Mouse (Mus musculus) MEL (cell line): ENCODE data around the gene Rab37. TPM values are rescaled to one million over a fixed set of nuclear protein-coding genes. Genes with fewer than 3 reads are reported as not detected.

Experiments
- DNase-seq: peaks from one replicate; pipeline ENCODE4 v3.0.0; 2011; ENCODE audit warnings: low read depth, low spot score
- H3K27ac ChIP-seq: 2 replicates; pipeline ENCODE4 v1.5.1; 2012; ENCODE audit warnings: low read depth, mild to moderate bottlenecking, control low read depth, low read length, moderate library complexity; ENCODE audit not compliant: control insufficient read depth
- H3K27me3 ChIP-seq, 2 experiments: fragments of 150-350 bp in 1 of 2; sonication (generic) in 1 of 2; 2 replicates each; pipeline ENCODE4 v1.6.1; 2012; ENCODE audit warnings: low read length in 2 of 2, mild to moderate bottlenecking in 2 of 2, improper control_type of control experiment in 1 of 2, moderate library complexity in 1 of 2; ENCODE audit not compliant: insufficient read depth in 2 of 2, control insufficient read depth in 1 of 2
- H3K36me3 ChIP-seq, 2 experiments: 2 replicates each; pipeline ENCODE4 v1.6.1; 2012 to 2014; ENCODE audit warnings: low read length in 2 of 2, improper control_type of control experiment in 1 of 2, inconsistent platforms in 1 of 2, mild to moderate bottlenecking in 1 of 2; ENCODE audit not compliant: insufficient read depth in 2 of 2, control insufficient read depth in 1 of 2
- H3K4me1 ChIP-seq, 2 experiments: fragments of 150-350 bp in 1 of 2; sonication (generic) in 1 of 2; 2 replicates each; pipeline ENCODE4 v1.6.1; 2012; ENCODE audit warnings: low read length in 2 of 2, improper control_type of control experiment in 1 of 2, mild to moderate bottlenecking in 1 of 2; ENCODE audit not compliant: insufficient read depth in 2 of 2, control insufficient read depth in 1 of 2
- H3K4me3 ChIP-seq, 2 experiments: fragments of 150-350 bp in 1 of 2; sonication (generic) in 1 of 2; 2 replicates each; pipeline ENCODE4 v1.5.1; 2012; ENCODE audit warnings: low read depth in 2 of 2, low read length in 2 of 2, mild to moderate bottlenecking in 2 of 2, moderate library complexity in 2 of 2, control low read depth in 1 of 2, improper control_type of control experiment in 1 of 2; ENCODE audit not compliant: control insufficient read depth in 1 of 2, insufficient read depth in 1 of 2
- H3K79me2 ChIP-seq: 2 replicates; pipeline ENCODE4 v1.6.1; 2012; ENCODE audit warnings: mild to moderate bottlenecking, low read length, moderate library complexity; ENCODE audit not compliant: control insufficient read depth, poor library complexity, insufficient read depth
- H3K9ac ChIP-seq: 2 replicates; pipeline ENCODE4 v1.6.1; 2012; ENCODE audit warnings: low read depth, mild to moderate bottlenecking, control low read depth, low read length, moderate library complexity; ENCODE audit not compliant: control insufficient read depth, poor library complexity, severe bottlenecking
- H3K9me3 ChIP-seq: fragments of 150-350 bp; sonication (generic); replicated peaks from 2 replicates; pipeline ENCODE4 v1.6.1; 2012; ENCODE audit warnings: mild to moderate bottlenecking, low read length, improper control_type of control experiment, moderate library complexity; ENCODE audit not compliant: insufficient read depth
- BHLHE40 ChIP-seq: IDR thresholded peaks from 2 replicates; pipeline ENCODE4 v1.6.1; 2012; ENCODE audit warnings: low read depth, mild to moderate bottlenecking, inconsistent platforms, low read length, improper control_type of control experiment, borderline replicate concordance
- CHD2 ChIP-seq: IDR thresholded peaks from 2 replicates; pipeline ENCODE4 v1.6.1; 2011; ENCODE audit warnings: low read length, improper control_type of control experiment
- CTCF ChIP-seq, 3 experiments: IDR thresholded peaks in 2 of 3; conservative IDR thresholded peaks in 1 of 3; 2 replicates each; pipeline ENCODE4 v1.5.1; 2011 to 2012; ENCODE audit warnings: low read length in 3 of 3, low read depth in 2 of 3, mild to moderate bottlenecking in 2 of 3, improper control_type of control experiment in 1 of 3, inconsistent platforms in 1 of 3, mixed read lengths in 1 of 3, moderate library complexity in 1 of 3; ENCODE audit not compliant: control insufficient read depth in 1 of 3, insufficient read depth in 1 of 3, poor library complexity in 1 of 3, severe bottlenecking in 1 of 3
- E2F4 ChIP-seq: IDR thresholded peaks from 2 replicates; pipeline ENCODE4 v1.6.1; 2011; ENCODE audit warnings: low read depth, low read length, improper control_type of control experiment, borderline replicate concordance
- ELF1 ChIP-seq: IDR thresholded peaks from 2 replicates; pipeline ENCODE4 v1.6.1; 2014; ENCODE audit warnings: low read depth, mild to moderate bottlenecking, inconsistent platforms, low read length, improper control_type of control experiment, moderate library complexity
- EP300 ChIP-seq, 2 experiments: IDR thresholded peaks; 2 replicates each; pipeline ENCODE4 v1.6.1; 2011; ENCODE audit warnings: improper control_type of control experiment in 2 of 2, low read length in 2 of 2, low read depth in 1 of 2, mild to moderate bottlenecking in 1 of 2
- ETS1 ChIP-seq: IDR thresholded peaks from 2 replicates; pipeline ENCODE4 v1.6.1; 2012; ENCODE audit warnings: low read depth, mild to moderate bottlenecking, inconsistent platforms, low read length, improper control_type of control experiment, moderate library complexity
- GABPA ChIP-seq: IDR thresholded peaks from 2 replicates; pipeline ENCODE4 v1.6.1; 2012; ENCODE audit warnings: low read depth, mild to moderate bottlenecking, inconsistent platforms, low read length, improper control_type of control experiment, moderate library complexity
- GATA1 ChIP-seq: IDR thresholded peaks from 2 replicates; pipeline ENCODE4 v1.6.1; 2011; ENCODE audit warnings: low read depth, low read length, improper control_type of control experiment
- JUND ChIP-seq: IDR thresholded peaks from 2 replicates; pipeline ENCODE4 v1.6.1; 2011; ENCODE audit warnings: low read depth, mild to moderate bottlenecking, improper control_type of control experiment, low read length
- KAT2A ChIP-seq: conservative IDR thresholded peaks from 2 replicates; pipeline ENCODE4 v1.6.1; 2012; ENCODE audit warnings: low read depth, low read length, improper control_type of control experiment, inconsistent platforms
- MAFK ChIP-seq: IDR thresholded peaks from 2 replicates; pipeline ENCODE4 v1.6.1; 2011; ENCODE audit warnings: low read depth, mild to moderate bottlenecking, low read length, improper control_type of control experiment, borderline replicate concordance
- MAZ ChIP-seq: IDR thresholded peaks from 2 replicates; pipeline ENCODE4 v1.6.1; 2012; ENCODE audit warnings: low read depth, mild to moderate bottlenecking, inconsistent platforms, low read length, improper control_type of control experiment
- MEF2A ChIP-seq: IDR thresholded peaks from 2 replicates; pipeline ENCODE4 v1.6.1; 2014; ENCODE audit warnings: low read depth, mild to moderate bottlenecking, inconsistent platforms, low read length, improper control_type of control experiment; ENCODE audit not compliant: poor library complexity, insufficient replicate concordance, severe bottlenecking; ENCODE audit errors: extremely low read depth
- MXI1 ChIP-seq: IDR thresholded peaks from 2 replicates; pipeline ENCODE4 v1.6.1; 2011; ENCODE audit warnings: mild to moderate bottlenecking, low read depth, low read length, improper control_type of control experiment
- MYB ChIP-seq: IDR thresholded peaks from 2 replicates; pipeline ENCODE4 v1.6.1; 2011; ENCODE audit warnings: mild to moderate bottlenecking, low read depth, low read length, improper control_type of control experiment
- MYC ChIP-seq: IDR thresholded peaks from 2 replicates; pipeline ENCODE4 v1.6.1; 2011; ENCODE audit warnings: low read depth, mild to moderate bottlenecking, low read length, improper control_type of control experiment, moderate library complexity
- NELFE ChIP-seq: IDR thresholded peaks from 2 replicates; pipeline ENCODE4 v1.6.1; 2011; ENCODE audit warnings: low read depth, low read length, improper control_type of control experiment
- NRF1 ChIP-seq: IDR thresholded peaks from 2 replicates; pipeline ENCODE4 v1.6.1; 2014; ENCODE audit warnings: low read depth, mild to moderate bottlenecking, inconsistent platforms, low read length, improper control_type of control experiment, moderate library complexity; ENCODE audit not compliant: poor library complexity, insufficient read depth, severe bottlenecking
- POLR2A ChIP-seq, 2 experiments: IDR thresholded peaks; 2 replicates each; pipeline ENCODE4 v1.6.1; 2011 to 2012; ENCODE audit warnings: low read length in 2 of 2, mild to moderate bottlenecking in 2 of 2, control low read depth in 1 of 2, improper control_type of control experiment in 1 of 2, low read depth in 1 of 2, moderate library complexity in 1 of 2; ENCODE audit not compliant: control insufficient read depth in 1 of 2, insufficient read depth in 1 of 2, poor library complexity in 1 of 2
- POLR2AphosphoS2 ChIP-seq: IDR thresholded peaks from 2 replicates; pipeline ENCODE4 v1.6.1; 2011; ENCODE audit warnings: low read length, improper control_type of control experiment
- POLR2AphosphoS5 ChIP-seq: IDR thresholded peaks from 2 replicates; pipeline ENCODE4 v1.6.1; 2012; ENCODE audit warnings: low read depth, borderline replicate concordance, mild to moderate bottlenecking, inconsistent platforms, low read length, moderate library complexity, mixed read lengths
- RCOR1 ChIP-seq: IDR thresholded peaks from 2 replicates; pipeline ENCODE4 v1.6.1; 2012; ENCODE audit warnings: low read depth, mild to moderate bottlenecking, inconsistent platforms, low read length, improper control_type of control experiment
- SIN3A ChIP-seq: IDR thresholded peaks from 2 replicates; pipeline ENCODE4 v1.6.1; 2012; ENCODE audit warnings: low read length, improper control_type of control experiment, inconsistent platforms
- TAL1 ChIP-seq: IDR thresholded peaks from 2 replicates; pipeline ENCODE4 v1.6.1; 2012; ENCODE audit warnings: mild to moderate bottlenecking, inconsistent platforms, low read length, moderate library complexity, mixed read lengths
- TCF12 ChIP-seq: IDR thresholded peaks from 2 replicates; pipeline ENCODE4 v1.6.1; 2014; ENCODE audit warnings: low read depth, mild to moderate bottlenecking, inconsistent platforms, low read length, improper control_type of control experiment, moderate library complexity
- USF1 ChIP-seq: IDR thresholded peaks from 2 replicates; pipeline ENCODE4 v1.6.1; 2014; ENCODE audit warnings: low read depth, mild to moderate bottlenecking, inconsistent platforms, low read length, improper control_type of control experiment, moderate library complexity
- USF2 ChIP-seq, 2 experiments: IDR thresholded peaks; 2 replicates each; pipeline ENCODE4 v1.6.1; 2011 to 2012; ENCODE audit warnings: improper control_type of control experiment in 2 of 2, low read length in 2 of 2, borderline replicate concordance in 1 of 2, inconsistent platforms in 1 of 2, low read depth in 1 of 2, mild to moderate bottlenecking in 1 of 2; ENCODE audit not compliant: insufficient read depth in 1 of 2
- ZC3H11A ChIP-seq: IDR thresholded peaks from 2 replicates; pipeline ENCODE4 v1.6.1; 2012; ENCODE audit warnings: low read depth, mild to moderate bottlenecking, inconsistent platforms, low read length, improper control_type of control experiment
- ZMIZ1 ChIP-seq: IDR thresholded peaks from 2 replicates; pipeline ENCODE4 v1.6.1; 2012; ENCODE audit warnings: low read depth, mild to moderate bottlenecking, inconsistent platforms, low read length, improper control_type of control experiment, moderate library complexity
- polyA plus RNA-seq, 2 experiments: library from polyadenylated mRNA; stranded (reverse) in 1 of 2; unstranded in 1 of 2; fragments of >175 nt in 1 of 2; fragments of >200 nt in 1 of 2; gene quantifications; 2 replicates each; pipeline versions ENCODE4 v1.2.1 to v1.2.4; 2012; ENCODE audit warnings: low replicate concordance in 2 of 2, low read depth in 1 of 2; ENCODE audit not compliant: insufficient read length in 2 of 2, insufficient read depth in 1 of 2, missing spikeins in 1 of 2
- total RNA-seq: library from RNA; depleted of rRNA; stranded (reverse); fragments of 300-350 nt; gene quantifications from 2 replicates; pipeline ENCODE4 v1.2.3, GENCODE M21; 2012

Rab37 gene
- total and polyA plus RNA-seq, 3 experiments, result 14.6 to 20.6 TPM; not detected in 1

DNA sequence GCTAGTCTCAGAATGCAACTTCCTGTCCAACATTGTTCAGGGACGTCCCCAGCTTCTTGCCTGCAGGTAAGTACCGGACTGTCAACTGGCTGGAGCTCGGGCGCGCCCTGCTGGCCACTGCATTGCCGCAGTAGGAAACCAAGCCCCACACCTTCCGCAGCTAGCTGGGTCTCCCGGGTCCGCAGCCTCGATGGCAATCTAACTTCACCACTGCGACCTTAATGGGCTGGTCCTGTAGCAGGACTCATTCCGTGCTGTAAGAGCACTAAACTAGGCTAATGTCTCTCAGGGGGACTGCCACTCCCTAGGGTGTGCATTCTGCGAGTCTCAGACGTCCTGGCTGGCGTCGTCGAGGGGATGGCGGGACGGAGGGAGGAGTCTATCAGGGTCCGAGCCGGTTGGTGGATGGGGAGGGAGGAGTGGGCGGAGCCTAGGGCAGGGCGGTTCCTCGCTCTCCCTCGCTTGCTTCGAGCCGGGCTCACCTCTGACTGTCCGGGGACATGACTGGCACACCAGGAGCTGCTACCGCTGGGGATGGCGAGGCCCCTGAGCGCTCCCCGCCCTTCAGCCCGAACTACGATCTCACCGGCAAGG lies 62.6 kb downstream of the Rab37 start (continued):
- no peak for TF ChIP-seq NRF1
- TF ChIP-seq ELF1, result no peak
- TF ChIP-seq E2F4, result peak; percentile 59; the same call in 1 of the 2 replicates

DNA sequence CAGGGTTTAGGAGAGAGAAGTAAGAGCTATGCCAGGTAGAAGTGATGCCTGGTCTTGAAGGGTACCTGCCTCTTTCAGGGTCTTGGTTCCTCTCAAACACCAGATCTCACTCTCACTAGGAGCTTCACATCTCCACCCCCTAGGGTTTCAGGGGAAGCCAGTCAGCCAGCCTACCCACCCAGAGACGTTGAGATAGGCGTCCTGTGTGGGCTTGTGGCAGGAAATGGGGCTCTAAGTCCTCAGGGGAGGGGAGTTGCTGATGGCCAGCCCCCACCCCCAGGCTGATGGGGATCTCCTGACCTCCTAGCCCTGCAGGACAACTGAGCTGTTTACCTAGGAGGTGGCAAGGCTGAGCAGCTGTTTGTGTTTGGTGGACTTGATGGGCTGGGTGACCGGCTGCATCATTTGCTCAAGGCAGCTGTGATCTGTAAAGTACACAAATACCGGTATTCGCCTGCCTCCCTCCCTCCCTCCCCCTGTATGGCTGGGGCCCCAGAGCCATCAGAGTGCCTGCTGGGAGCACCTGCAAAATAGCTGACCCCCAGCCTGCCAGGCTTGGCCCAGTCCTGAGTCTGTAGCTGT lies 63.9 kb downstream of the Rab37 start:
- DNase-seq, result peak; percentile 72
- Histone ChIP-seq H3K9me3 (no peaks in the 10 kb centered on the region), H3K4me3 (peak overlapping the region; percentile 23 to 75), H3K9ac (peak overlapping the region; percentile 41), H3K27me3 (no peaks in the 10 kb centered on the region; a peak in 1 of 4 replicates), H3K79me2 (no peaks in the 10 kb centered on the region), H3K36me3 (peaks cover 0 to 27% of the 10 kb centered on the region in 2 experiments; a peak in 2 of 4 replicates), H3K4me1 (peaks cover 15 to 44% of the 10 kb centered on the region in 2 experiments), H3K27ac (peak overlapping the region; percentile 55; the same call in 1 of the 2 replicates)
- no peak for TF ChIP-seq BHLHE40
- TF ChIP-seq ETS1, result peak; percentile 8; the same call in 1 of the 2 replicates
- TF ChIP-seq NELFE, result 0 out of 2 replicates have a peak, but pooled peaks have one; percentile 28
- TF ChIP-seq CHD2, result no peak
- TF ChIP-seq E2F4, result no peak
- TF ChIP-seq POLR2AphosphoS5, result no peak
- no peak for TF ChIP-seq POLR2AphosphoS2
- peak in 1 of 2 experiments; percentile 50; a peak in 2 of 4 replicates for TF ChIP-seq POLR2A (IDR thresholded peaks at IDR 0.05; ENCODE audit: control insufficient read depth in 1 of 2, insufficient read depth in 1 of 2, low read depth in 1 of 2, low read length in 2 of 2, poor library complexity in 1 of 2)
- no peak for TF ChIP-seq USF2 (IDR thresholded peaks at IDR 0.05; ENCODE audit: borderline replicate concordance in 1 of 2, insufficient read depth in 1 of 2, low read depth in 1 of 2, low read length in 2 of 2)
- TF ChIP-seq RCOR1, result peak; percentile 18; the same call in 1 of the 2 replicates
- TF ChIP-seq CTCF (IDR thresholded peaks at IDR 0.05 in 2 of 3, conservative IDR thresholded peaks at IDR 0.05 in 1 of 3; ENCODE audit: control insufficient read depth in 1 of 3, insufficient read depth in 1 of 3, low read depth in 2 of 3, low read length in 3 of 3, poor library complexity in 1 of 3, severe bottlenecking in 1 of 3), result no peak
- peak; percentile 72; the same call in 1 of the 2 replicates for TF ChIP-seq MAZ
- no peak for TF ChIP-seq KAT2A
- no peak for TF ChIP-seq MXI1
- peak; percentile 66; the same call in 1 of the 2 replicates for TF ChIP-seq SIN3A
- peak; percentile 18; the same call in 1 of the 2 replicates for TF ChIP-seq GATA1
- TF ChIP-seq ELF1, result no peak
- TF ChIP-seq NRF1, result no peak
- no peak for TF ChIP-seq ZMIZ1
- TF ChIP-seq TCF12, result 0 out of 2 replicates have a peak, but pooled peaks have one; percentile 40
- TF ChIP-seq GABPA, result no peak
- no peak for TF ChIP-seq USF1
- no peak for TF ChIP-seq MEF2A
- no peak for TF ChIP-seq JUND
- no peak for TF ChIP-seq TAL1
- TF ChIP-seq ZC3H11A, result no peak
- TF ChIP-seq MYB, result peak; percentile 46; the same call in 1 of the 2 replicates
- TF ChIP-seq MYC, result no peak
- no peak for TF ChIP-seq MAFK
- peak; percentile 61 to 77 for TF ChIP-seq EP300 (IDR thresholded peaks at IDR 0.05; ENCODE audit: low read depth in 1 of 2, low read length in 2 of 2)
